Mouse (Mus musculus) limb, embryonic 13.5 days (tissue): ENCODE measurements around the gene Fam217a. TPM values are rescaled to one million over a fixed set of nuclear protein-coding genes. Genes with fewer than 3 reads are reported as not detected.
"Not testable (repeated sequence)": the region's sequence is repeated elsewhere in the genome, so short reads cannot be mapped to it uniquely, and the experiment has no call there.

Experiments used
- ATAC-seq: fragments of 200-750 bp; cut with Nextera tagmentation; 2 replicates; pipeline ENCODE4 v1.8.0; 2017; ENCODE audit warnings: low read depth, moderate number of reproducible peaks, moderate TSS enrichment; ENCODE audit not compliant: low FRiP score
- H3K27ac ChIP-seq: fragments of 300-500 bp; sonication (generic); 2 replicates; pipeline ENCODE4 v1.5.1; 2015; ENCODE audit warnings: inconsistent platforms, mild to moderate bottlenecking, moderate library complexity
- H3K27me3 ChIP-seq: fragments of 300-500 bp; sonication (generic); 2 replicates; pipeline ENCODE4 v1.6.1; 2015; ENCODE audit warnings: mild to moderate bottlenecking, inconsistent platforms
- H3K36me3 ChIP-seq: fragments of 300-500 bp; sonication (generic); 2 replicates; pipeline ENCODE4 v1.6.1; 2015; ENCODE audit warnings: inconsistent platforms, mild to moderate bottlenecking, moderate library complexity
- H3K4me1 ChIP-seq: fragments of 300-500 bp; sonication (generic); 2 replicates; pipeline ENCODE4 v1.6.1; 2015; ENCODE audit warnings: inconsistent platforms
- H3K4me2 ChIP-seq: fragments of 300-500 bp; sonication (generic); replicated peaks from 2 replicates; pipeline ENCODE4 v1.6.1; 2015; ENCODE audit warnings: inconsistent platforms, mild to moderate bottlenecking, moderate library complexity
- H3K4me3 ChIP-seq: fragments of 300-500 bp; sonication (generic); 2 replicates; pipeline ENCODE4 v1.5.1; 2015; ENCODE audit warnings: moderate library complexity, mild to moderate bottlenecking, inconsistent platforms
- H3K9ac ChIP-seq: fragments of 300-500 bp; sonication (generic); 2 replicates; pipeline ENCODE4 v1.6.1; 2015; ENCODE audit warnings: mild to moderate bottlenecking, inconsistent platforms
- H3K9me3 ChIP-seq: fragments of 300-500 bp; sonication (generic); 2 replicates; pipeline ENCODE4 v1.6.1; 2016; ENCODE audit warnings: inconsistent platforms
- WGBS: fragments of 180-500 bp; shearing (Covaris S2); methylation state at CpG from one replicate; pipeline ENCODE4 v1.1.7; 2015; 5-methylcytosine and 5-hydroxymethylcytosine counted together
- polyA plus RNA-seq: library from polyadenylated mRNA; unstranded; fragments of >200 nt; fragmentation: Nextera tagmentation; extraction: Ambion mirVana; gene quantifications from 2 replicates; pipeline ENCODE4 v1.2.1, GENCODE M21; 2015

Gene Fam217a
- 0.70 and 1.2 TPM in 2 replicates for polyA plus RNA-seq

DNA sequence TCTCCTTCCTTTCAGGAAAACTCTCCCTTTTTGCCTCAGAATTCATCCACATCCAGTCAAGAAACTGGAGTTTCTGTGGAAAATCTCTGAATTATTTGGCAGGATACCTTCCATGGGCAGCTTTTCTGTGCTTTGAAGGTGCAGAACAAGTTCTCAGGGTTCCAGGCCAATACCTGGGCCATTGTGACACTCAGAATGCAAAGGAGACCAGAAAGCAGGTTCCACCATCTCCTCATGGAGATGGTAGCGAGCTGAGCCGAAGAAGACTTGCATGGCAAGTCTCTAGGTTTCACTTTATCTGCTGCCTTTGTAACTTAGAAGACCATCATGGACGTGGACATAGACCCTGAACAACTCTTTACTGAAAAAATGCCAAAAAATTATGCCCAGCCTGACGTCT is at the start of gene Fam217a, which contains the start of gene 4933417A18Rik:
Gene Fam217a (minus strand): TSS at position 101 of the 400 bp plus-strand sequence.
Gene 4933417A18Rik (plus strand): TSS at position 200 of the 400 bp plus-strand sequence.
- Histone ChIP-seq H3K4me3 (no peak within 1 kb of the TSS), H3K36me3 (no peaks in the 10 kb centered on the region), H3K27ac (no peak within 1 kb of the TSS), H3K9me3 (no peaks in the 10 kb centered on the region), H3K9ac (no peak within 1 kb of the TSS), H3K4me1 (no peaks in the 10 kb centered on the region), H3K4me2 (no peak within 1 kb of the TSS), H3K27me3 (no peaks in the 10 kb centered on the region)
- ATAC-seq: no peak
- WGBS: 82% methylated on average over 4 of the region's 4 CpGs

DNA sequence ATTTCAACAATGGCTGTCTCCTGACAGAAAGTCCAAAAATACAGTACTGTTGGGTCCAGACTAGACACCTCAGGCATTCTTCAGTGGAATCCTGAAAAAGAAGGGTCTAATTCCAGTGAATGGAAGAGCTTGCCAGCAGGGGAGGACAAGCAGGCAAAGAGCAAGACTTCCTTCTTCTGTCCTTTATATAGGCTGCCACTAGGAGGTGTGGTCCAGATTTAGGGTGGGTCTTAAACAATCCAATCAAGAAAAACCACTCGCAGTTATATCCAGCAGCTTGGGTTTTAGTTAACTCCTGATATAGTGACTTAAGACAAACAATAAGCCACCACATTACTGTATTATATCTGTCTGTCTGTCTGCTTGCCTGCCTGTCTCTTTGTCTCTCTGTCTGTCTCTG is 49.7 kb upstream of the Fam217a start:
- Histone ChIP-seq H3K27ac (no peak overlapping the region), H3K4me2 (no peak overlapping the region), H3K36me3 (peaks cover 26% of the 10 kb centered on the region), H3K4me1 (no peaks in the 10 kb centered on the region), H3K9me3 (no peaks in the 10 kb centered on the region), H3K9ac (no peak overlapping the region), H3K27me3 (no peaks in the 10 kb centered on the region), H3K4me3 (no peak overlapping the region)
- WGBS: 63% methylated on average over 1 of the region's 1 CpGs
- ATAC-seq: no peak

DNA sequence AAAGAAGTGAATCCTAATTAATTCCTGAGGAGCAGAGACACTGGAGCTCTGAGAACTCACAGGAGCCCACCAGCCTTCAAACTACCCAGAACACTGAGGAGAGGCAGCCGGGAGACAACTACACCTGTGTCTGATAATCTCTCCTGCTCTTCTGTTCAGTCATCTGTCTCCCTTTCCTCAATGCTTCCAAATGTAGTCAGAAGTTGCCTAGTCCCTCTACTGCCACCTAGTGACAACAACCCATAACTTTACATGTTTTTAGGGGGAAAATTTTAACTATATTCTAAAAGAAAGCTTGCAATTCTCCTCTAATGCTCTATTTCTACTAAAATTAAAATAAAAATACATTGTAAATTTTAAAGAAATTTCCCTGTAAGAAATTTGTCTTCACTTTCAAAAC is 49.0 kb upstream of the Fam217a start:
- Histone ChIP-seq H3K9ac (no peak overlapping the region), H3K27ac (no peak overlapping the region), H3K4me1 (no peaks in the 10 kb centered on the region), H3K36me3 (peaks cover 20% of the 10 kb centered on the region), H3K9me3 (no peaks in the 10 kb centered on the region), H3K4me2 (no peak overlapping the region), H3K27me3 (no peaks in the 10 kb centered on the region), H3K4me3 (no peak overlapping the region)
- no peak for ATAC-seq
- WGBS: 40% methylated on average over 1 of the region's 1 CpGs

DNA sequence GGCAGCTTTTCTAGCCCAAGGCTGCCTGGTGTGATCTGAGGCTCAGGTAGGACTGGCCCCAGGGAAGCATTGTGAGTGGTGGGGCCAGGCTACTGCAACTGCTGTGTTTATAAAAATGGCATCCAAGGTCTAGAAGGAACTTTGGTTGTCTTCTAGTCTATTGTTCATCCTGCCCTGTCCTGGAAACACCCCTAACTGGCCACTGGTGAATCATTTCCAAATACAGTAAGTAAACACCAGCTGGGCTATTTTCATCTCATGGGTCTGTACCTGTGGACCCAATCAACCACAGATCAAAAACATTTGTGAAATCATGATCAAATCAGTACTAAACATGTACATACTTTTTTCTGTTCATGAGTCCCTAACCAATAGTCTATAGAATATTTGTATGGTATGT is 48.3 kb upstream of the Fam217a start:
- H3K4me2 ChIP-seq, H3K27ac ChIP-seq, H3K4me1 ChIP-seq, H3K27me3 ChIP-seq, H3K9ac ChIP-seq, H3K4me3 ChIP-seq, ATAC-seq, H3K9me3 ChIP-seq: not testable (repeated sequence)
- H3K36me3 ChIP-seq: peaks cover 13% of the 10 kb centered on the region

DNA sequence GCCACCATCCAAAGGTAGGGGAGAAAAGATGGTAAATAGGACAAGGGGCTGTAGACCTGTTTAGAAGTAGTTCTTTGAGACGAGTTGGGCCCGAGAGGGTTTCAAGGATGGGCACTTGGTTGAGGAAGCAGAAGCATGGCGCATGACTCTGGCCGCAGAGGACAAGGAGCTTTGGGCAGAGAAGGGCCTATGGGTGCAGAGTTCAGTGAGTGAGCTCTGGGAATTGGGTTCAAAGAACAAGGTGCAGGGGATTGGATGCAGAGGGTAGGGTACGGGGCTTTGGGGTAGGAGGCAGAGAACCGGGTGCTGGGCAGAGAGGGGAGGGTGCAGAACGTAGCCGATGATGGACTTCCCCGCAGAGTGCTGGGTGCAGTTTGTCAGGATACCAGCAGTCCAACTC is 41.5 kb upstream of the Fam217a start:
- peaks cover 11% of the 10 kb centered on the region for H3K4me1 ChIP-seq
- not testable (repeated sequence) for H3K27ac ChIP-seq, H3K36me3 ChIP-seq, H3K9ac ChIP-seq, ATAC-seq, H3K9me3 ChIP-seq, H3K4me2 ChIP-seq, H3K4me3 ChIP-seq
- 65% methylated on average over 9 of the region's 9 CpGs for WGBS
- peaks cover 33% of the 10 kb centered on the region for H3K27me3 ChIP-seq

DNA sequence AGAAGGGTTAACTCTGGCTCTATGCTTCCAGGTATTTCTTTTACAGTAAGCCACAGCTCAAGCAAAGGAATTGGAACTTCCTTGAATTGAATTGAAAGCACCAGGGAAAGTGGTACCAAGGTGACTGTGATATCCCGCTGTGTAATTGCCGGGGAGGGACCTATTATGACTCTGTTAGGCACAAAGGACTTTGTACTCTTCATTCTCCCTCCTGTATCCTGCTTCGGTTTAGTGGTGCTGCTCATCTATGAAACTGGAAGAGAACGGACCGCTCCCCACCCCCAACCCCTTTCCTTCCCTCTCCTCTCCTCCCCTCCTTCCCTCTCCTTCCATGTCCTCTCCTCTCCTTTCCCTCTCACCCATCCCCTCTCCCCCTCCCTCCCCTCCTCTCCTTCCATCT is 40.8 kb upstream of the Fam217a start:
- ATAC-seq: no peak

DNA sequence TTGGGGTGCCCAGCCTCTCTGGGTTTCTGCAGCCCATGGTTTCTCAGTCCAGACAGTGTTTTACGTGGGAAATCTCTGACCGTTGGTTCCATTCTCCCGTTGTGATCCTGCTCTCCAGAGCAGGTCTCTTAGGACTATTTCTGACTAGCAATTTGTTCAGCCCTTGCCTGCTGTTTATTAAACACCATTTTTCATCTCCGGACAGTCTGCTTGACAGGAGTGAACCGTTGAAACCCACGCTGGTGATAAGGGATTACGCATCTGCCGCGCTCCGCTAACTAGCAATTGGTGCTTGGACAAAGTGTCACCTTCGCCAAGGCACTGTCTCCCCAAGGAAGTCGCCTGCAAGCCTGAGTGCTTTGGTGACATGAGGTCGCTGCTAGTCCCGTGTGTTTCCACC is 40.3 kb upstream of the Fam217a start:
- H3K4me3 ChIP-seq: peak overlapping the region; percentile 50
- WGBS: 5% methylated on average over 14 of the region's 14 CpGs
- no peaks in the 10 kb centered on the region for H3K36me3 ChIP-seq
- no peak overlapping the region for H3K27ac ChIP-seq
- peak overlapping the region; percentile 79 for H3K4me2 ChIP-seq
- ATAC-seq: no peak
- peak overlapping the region; percentile 60; the same call in 1 of the 2 replicates for H3K9ac ChIP-seq
- H3K9me3 ChIP-seq: no peaks in the 10 kb centered on the region
- peaks cover 33% of the 10 kb centered on the region for H3K27me3 ChIP-seq
- peaks cover 11% of the 10 kb centered on the region for H3K4me1 ChIP-seq

More for the DNA sequence above, 40.8 kb upstream of the Fam217a start:
- Histone ChIP-seq H3K27me3 (peaks cover 33% of the 10 kb centered on the region), H3K4me2 (peak overlapping the region; percentile 79), H3K27ac (no peak overlapping the region), H3K9ac (0 out of 2 replicates have a peak overlapping the region, but pooled peaks have one; percentile 60), H3K36me3 (no peaks in the 10 kb centered on the region), H3K4me3 (peak overlapping the region; percentile 50), H3K4me1 (peaks cover 11% of the 10 kb centered on the region), H3K9me3 (no peaks in the 10 kb centered on the region)
- 10% methylated on average over 5 of the region's 5 CpGs for WGBS

DNA sequence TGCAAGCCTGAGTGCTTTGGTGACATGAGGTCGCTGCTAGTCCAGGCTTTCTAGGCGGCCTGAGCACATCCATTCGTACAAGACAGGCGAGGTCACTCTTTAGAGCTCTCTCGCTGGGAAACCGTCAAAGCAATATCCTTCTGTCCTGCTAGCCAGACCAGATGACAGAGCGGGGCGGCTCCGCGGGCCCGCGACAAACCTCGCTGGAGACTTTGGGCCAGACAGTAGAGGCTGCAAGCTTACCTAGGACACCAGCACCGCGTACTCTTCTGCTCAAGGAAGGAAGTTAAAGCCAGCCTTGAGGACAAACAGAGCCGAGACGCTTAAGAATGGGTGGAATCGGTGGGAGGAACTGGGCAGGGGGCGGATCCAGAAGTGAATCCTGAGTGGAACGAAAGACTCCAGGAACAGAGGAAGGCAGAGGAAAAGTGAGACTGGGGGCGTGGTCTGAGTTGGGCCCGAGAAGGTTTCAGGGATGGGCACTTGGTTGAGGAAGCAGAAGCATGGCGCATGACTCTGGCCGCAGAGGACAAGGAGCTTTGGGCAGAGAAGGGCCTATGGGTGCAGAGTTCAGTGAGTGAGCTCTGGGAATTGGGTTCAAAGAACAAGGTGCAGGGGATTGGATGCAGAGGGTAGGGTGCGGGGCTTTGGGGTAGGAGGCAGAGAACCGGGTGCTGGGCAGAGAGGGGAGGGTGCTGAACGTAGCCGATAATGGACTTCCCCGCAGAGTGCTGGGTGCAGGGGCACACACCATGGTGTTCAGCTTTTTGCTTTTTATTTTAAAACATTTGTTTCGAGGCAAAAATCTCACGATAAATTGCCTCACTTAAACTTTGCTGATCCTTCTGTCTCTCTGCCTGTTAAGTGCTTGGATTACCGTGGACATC is 39.6 kb upstream of the Fam217a start, which contains the start of gene Eci3:
Gene Eci3 (minus strand): TSS at position 300 of the 887 bp plus-strand sequence.
- 3% methylated on average over 32 of the region's 32 CpGs for WGBS
- peak within 1 kb of the TSS; percentile 79 for H3K4me2 ChIP-seq

DNA sequence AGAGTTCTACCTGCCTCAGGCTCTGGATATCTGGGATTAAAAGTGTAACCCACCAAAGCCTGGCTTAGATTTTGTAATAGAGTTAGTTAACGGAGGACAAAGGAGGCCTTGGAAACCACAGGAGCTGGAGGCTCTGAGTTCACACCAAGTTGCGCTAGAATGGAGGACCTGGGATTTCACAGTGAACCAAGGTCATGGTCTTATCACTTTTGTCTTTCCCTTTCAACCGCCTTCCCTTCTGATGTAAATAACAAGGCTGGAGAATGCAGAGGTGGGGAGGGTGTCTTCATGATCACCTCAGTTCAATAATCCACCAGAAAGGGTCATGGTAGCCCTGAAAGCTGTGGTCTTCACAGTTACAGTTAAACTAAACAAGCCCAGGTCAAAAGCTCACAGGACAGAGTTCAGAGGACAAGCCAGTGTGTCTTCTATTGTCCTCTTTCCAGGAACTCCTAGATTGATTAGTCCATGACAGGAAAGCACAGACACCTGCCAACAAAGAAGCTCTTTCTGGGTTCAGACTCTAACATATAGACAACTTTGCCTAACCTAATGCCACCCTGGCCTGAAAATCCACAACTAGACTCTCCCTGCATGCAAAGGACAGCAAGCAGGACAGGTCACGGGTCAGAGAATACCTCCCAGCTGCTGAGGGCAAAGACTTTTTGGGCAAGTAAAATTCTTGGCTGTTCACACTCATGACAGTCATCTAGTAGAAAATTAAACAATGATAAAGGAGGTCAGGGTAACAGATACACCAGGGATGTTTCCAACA is 37.1 kb upstream of the Fam217a start:
- no peak for ATAC-seq
- H3K36me3 ChIP-seq: no peaks in the 10 kb centered on the region
- no peak overlapping the region for H3K4me3 ChIP-seq
- H3K9me3 ChIP-seq: no peaks in the 10 kb centered on the region
- peaks cover 11% of the 10 kb centered on the region for H3K4me1 ChIP-seq
- no peak overlapping the region for H3K4me2 ChIP-seq
- WGBS: 90% methylated on average over 4 of the region's 4 CpGs
- no peak overlapping the region for H3K9ac ChIP-seq
- peaks cover 25% of the 10 kb centered on the region for H3K27me3 ChIP-seq
- H3K27ac ChIP-seq: no peak overlapping the region

More for the DNA sequence above, 39.6 kb upstream of the Fam217a start, which contains the start of gene Eci3:
- Histone ChIP-seq H3K27me3 (peaks cover 33% of the 10 kb centered on the region), H3K27ac (no peak within 1 kb of the TSS), H3K4me3 (peak within 1 kb of the TSS; percentile 50), H3K9ac (peak within 1 kb of the TSS; percentile 60), H3K9me3 (no peaks in the 10 kb centered on the region), H3K36me3 (no peaks in the 10 kb centered on the region), H3K4me1 (peaks cover 11% of the 10 kb centered on the region)
- peak; percentile 89 for ATAC-seq

DNA sequence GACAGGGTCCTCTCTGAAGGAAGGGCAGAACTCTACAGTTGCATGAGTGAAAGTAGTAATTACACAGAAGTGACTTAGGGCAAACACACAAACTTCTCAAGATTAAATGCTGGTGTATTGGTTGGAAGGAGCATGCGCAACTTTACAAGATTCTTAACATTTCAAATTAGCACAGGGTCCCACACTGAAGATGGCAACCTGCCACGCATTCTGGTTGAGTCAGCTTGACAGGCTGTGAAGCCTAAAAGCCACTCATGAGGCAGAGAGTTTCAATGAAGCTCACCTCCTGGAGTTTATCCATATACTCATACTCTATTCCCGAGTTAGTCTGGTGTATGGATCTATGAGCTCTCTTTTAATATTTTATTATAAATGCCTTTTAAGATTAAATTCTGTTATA is 34.0 kb upstream of the Fam217a start:
- not testable (repeated sequence) for H3K4me2 ChIP-seq, H3K4me1 ChIP-seq, ATAC-seq, H3K9ac ChIP-seq, H3K27ac ChIP-seq, H3K27me3 ChIP-seq, H3K4me3 ChIP-seq, H3K36me3 ChIP-seq, H3K9me3 ChIP-seq
- WGBS: 84% methylated on average over 3 of the region's 3 CpGs

DNA sequence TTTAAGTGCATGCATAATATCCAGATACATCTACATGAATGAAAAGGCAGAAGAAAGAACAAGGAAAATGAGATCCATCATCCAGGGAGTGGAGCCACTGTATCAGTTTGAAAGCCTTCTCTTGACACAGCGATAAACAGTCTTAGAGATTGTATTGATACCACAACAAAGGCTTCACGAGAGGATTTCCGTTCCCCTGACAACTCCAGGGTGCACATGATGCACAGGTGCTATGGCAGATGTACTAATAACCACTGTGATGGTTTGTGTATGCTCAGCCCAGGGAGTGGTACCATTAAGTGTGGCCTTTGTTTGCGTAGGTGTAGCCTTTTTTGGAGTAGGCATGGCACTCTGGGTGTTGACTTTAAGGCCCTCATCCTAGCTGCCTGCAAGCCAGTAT is 32.8 kb upstream of the Fam217a start:
- WGBS: 88% methylated on average over 4 of the region's 4 CpGs
- H3K4me1 ChIP-seq: no peaks in the 10 kb centered on the region
- no peaks in the 10 kb centered on the region for H3K9me3 ChIP-seq

DNA sequence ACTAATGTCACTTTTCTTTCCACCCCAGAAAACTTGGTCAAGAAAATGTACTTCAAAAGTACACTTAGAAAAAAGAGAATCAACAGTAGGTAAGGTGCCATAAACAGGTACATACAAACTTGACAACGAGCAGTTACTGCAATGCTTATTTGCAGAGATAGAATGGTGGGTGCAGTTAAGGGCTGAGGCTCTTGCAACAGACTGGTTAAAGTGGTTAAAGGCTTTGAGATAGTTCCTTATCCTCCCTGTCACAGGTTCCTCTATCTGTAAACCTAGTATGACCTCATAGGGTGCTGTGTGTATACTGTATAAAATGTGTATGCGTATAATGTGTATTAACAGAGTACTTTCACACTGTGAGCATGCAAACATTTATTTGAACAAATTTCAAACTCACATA is 27.3 kb upstream of the Fam217a start:
- not testable (repeated sequence) for H3K27ac ChIP-seq, H3K9me3 ChIP-seq, H3K4me2 ChIP-seq, ATAC-seq, H3K27me3 ChIP-seq, H3K36me3 ChIP-seq, H3K4me1 ChIP-seq, H3K4me3 ChIP-seq, H3K9ac ChIP-seq
- 89% methylated on average over 2 of the region's 2 CpGs for WGBS

More for the DNA sequence above, 32.8 kb upstream of the Fam217a start:
- Histone ChIP-seq H3K27ac (no peak overlapping the region), H3K36me3 (no peaks in the 10 kb centered on the region), H3K27me3 (no peaks in the 10 kb centered on the region), H3K4me3 (no peak overlapping the region), H3K9ac (no peak overlapping the region), H3K4me2 (no peak overlapping the region)
- ATAC-seq: no peak
